Mouse (Mus musculus) midbrain, postnatal 0 days (tissue): ENCODE measurements around the gene Mpv17. TPM values are rescaled to one million over a fixed set of nuclear protein-coding genes. Genes with fewer than 3 reads are reported as not detected.
A peak's percentile ranks its signal among the peaks of the same experiment; 100 is the strongest.

Source experiments
- ATAC-seq: fragments of 200-750 bp; cut with Nextera tagmentation; 2 replicates; pipeline ENCODE4 v1.8.0; 2017; ENCODE audit warnings: moderate number of reproducible peaks, mild to moderate bottlenecking, moderate TSS enrichment, moderate library complexity; ENCODE audit not compliant: low FRiP score
- DNase-seq: peaks from one replicate; pipeline ENCODE4 v3.0.0-alpha.2; 2015; ENCODE audit warnings: low spot score
- H3K27ac ChIP-seq: fragments of 300-500 bp; sonication (generic); 2 replicates; pipeline ENCODE4 v1.5.1; 2014; ENCODE audit warnings: low read depth, mild to moderate bottlenecking, low read length, mixed read lengths
- H3K27me3 ChIP-seq: fragments of 300-500 bp; sonication (generic); 2 replicates; pipeline ENCODE4 v1.6.1; 2014; ENCODE audit warnings: low read length, control low read depth, mixed read lengths; ENCODE audit not compliant: insufficient read depth
- H3K36me3 ChIP-seq: fragments of 300-500 bp; sonication (generic); 2 replicates; pipeline ENCODE4 v1.6.1; 2014; ENCODE audit warnings: low read length, control low read depth, mixed read lengths; ENCODE audit not compliant: insufficient read depth
- H3K4me1 ChIP-seq: fragments of 300-500 bp; sonication (generic); 2 replicates; pipeline ENCODE4 v1.6.1; 2014; ENCODE audit warnings: mild to moderate bottlenecking, control low read depth, antibody characterized with exemption, low read length, mixed read lengths; ENCODE audit not compliant: insufficient read depth
- H3K4me2 ChIP-seq: fragments of 300-500 bp; sonication (generic); 2 replicates; pipeline ENCODE4 v1.6.1; 2014; ENCODE audit warnings: low read depth, mild to moderate bottlenecking, low read length, mixed read lengths; ENCODE audit not compliant: poor library complexity, severe bottlenecking
- H3K4me3 ChIP-seq: fragments of 300-500 bp; sonication (generic); 2 replicates; pipeline ENCODE4 v1.5.1; 2014; ENCODE audit warnings: low read depth, mild to moderate bottlenecking, low read length, moderate library complexity
- H3K9ac ChIP-seq: fragments of 300-500 bp; sonication (generic); replicated peaks from 2 replicates; pipeline ENCODE4 v1.6.1; 2014; ENCODE audit warnings: mild to moderate bottlenecking, low read length, moderate library complexity, mixed read lengths; ENCODE audit not compliant: poor library complexity, severe bottlenecking
- H3K9me3 ChIP-seq: fragments of 300-500 bp; sonication (generic); 2 replicates; pipeline ENCODE4 v1.6.1; 2016; ENCODE audit warnings: low read length, control low read depth
- CTCF ChIP-seq: IDR thresholded peaks from 2 replicates; pipeline ENCODE4 v1.5.1; 2016; ENCODE audit warnings: antibody characterized with exemption, mild to moderate bottlenecking
- WGBS: fragments of 180-500 bp; shearing (Covaris S2); extraction: QIAGEN DNeasy Blood & Tissue Kit; methylation state at CpG from one replicate; pipeline ENCODE4 v1.1.7; 2014; 5-methylcytosine and 5-hydroxymethylcytosine counted together
- polyA plus RNA-seq: library from polyadenylated mRNA; unstranded; fragments of >200 nt; fragmentation: Nextera tagmentation; extraction: Ambion mirVana; gene quantifications from 2 replicates; pipeline ENCODE4 v1.2.1, GENCODE M21; 2015
- total RNA-seq: library from RNA; depleted of rRNA; stranded (reverse); fragments of >200 nt; gene quantifications from 2 replicates; pipeline ENCODE4 v1.2.3, GENCODE M21; 2014

Mpv17 gene
- total and polyA plus RNA-seq, 2 experiments from 2014 or later = 38.8 to 65.5 TPM

- 83% methylated on average over 9 of the region's 9 CpGs for WGBS
- H3K4me2 ChIP-seq = no peak overlapping the region
- H3K27ac ChIP-seq = no peak overlapping the region
- H3K9ac ChIP-seq = no peak overlapping the region
- H3K4me1 ChIP-seq = peaks cover 3% of the 10 kb centered on the region; the same call in 1 of the 2 replicates
- no peak overlapping the region for H3K4me3 ChIP-seq
- no peak for ATAC-seq
- no peaks in the 10 kb centered on the region for H3K27me3 ChIP-seq
- TF ChIP-seq CTCF = peak; percentile 48
- H3K36me3 ChIP-seq = peaks cover 65% of the 10 kb centered on the region
- DNase-seq = peak; percentile 31
- peaks cover 5% of the 10 kb centered on the region for H3K9me3 ChIP-seq
These were observed 45.8 kb upstream of the Mpv17 start for GRCm38 (mm10) chr5:31199893-31200292.

- no peaks in the 10 kb centered on the region for H3K27me3 ChIP-seq
These were observed 45.4 kb upstream of the Mpv17 start for GRCm38 (mm10) chr5:31199321-31199892.

GRCm38 (mm10) chr5:31198616-31199320, 44.7 kb upstream of the Mpv17 start:
- no peak overlapping the region for H3K9ac ChIP-seq
- no peaks in the 10 kb centered on the region for H3K27me3 ChIP-seq
- peaks cover 3% of the 10 kb centered on the region; the same call in 1 of the 2 replicates for H3K4me1 ChIP-seq
- ATAC-seq (no peak), DNase-seq (no peak)
- H3K36me3 ChIP-seq = peaks cover 56% of the 10 kb centered on the region
- no peak for TF ChIP-seq CTCF
- no peak overlapping the region for H3K4me3 ChIP-seq
- H3K9me3 ChIP-seq = peaks cover 5% of the 10 kb centered on the region
- H3K4me2 ChIP-seq = no peak overlapping the region
- no peak overlapping the region for H3K27ac ChIP-seq
- WGBS = 79% methylated on average over 5 of the region's 5 CpGs

More at GRCm38 (mm10) chr5:31199321-31199892, 45.4 kb upstream of the Mpv17 start:
- Histone ChIP-seq H3K4me3 (no peak overlapping the region), H3K27ac (no peak overlapping the region), H3K9ac (no peak overlapping the region), H3K4me1 (peaks cover 3% of the 10 kb centered on the region; the same call in 1 of the 2 replicates), H3K36me3 (peaks cover 63% of the 10 kb centered on the region), H3K9me3 (peaks cover 5% of the 10 kb centered on the region), H3K4me2 (no peak overlapping the region)
- no peak for DNase-seq
- 93% methylated on average over 19 of the region's 19 CpGs for WGBS
- TF ChIP-seq CTCF = no peak
- ATAC-seq = no peak

GRCm38 (mm10) chr5:31198170-31198569, 44.1 kb upstream of the Mpv17 start:
- no peak overlapping the region for H3K4me3 ChIP-seq
- H3K9ac ChIP-seq = no peak overlapping the region
- H3K9me3 ChIP-seq = peaks cover 5% of the 10 kb centered on the region
- H3K27me3 ChIP-seq = no peaks in the 10 kb centered on the region
- peaks cover 56% of the 10 kb centered on the region for H3K36me3 ChIP-seq
- 85% methylated on average over 9 of the region's 9 CpGs for WGBS
- no peak overlapping the region for H3K4me2 ChIP-seq
- no peak for TF ChIP-seq CTCF
- peaks cover 3% of the 10 kb centered on the region; the same call in 1 of the 2 replicates for H3K4me1 ChIP-seq
- no peak overlapping the region for H3K27ac ChIP-seq
- no peak for ATAC-seq
- DNase-seq = no peak

GRCm38 (mm10) chr5:31197072-31197471, 43.0 kb upstream of the Mpv17 start:
- no peak overlapping the region for H3K4me3 ChIP-seq
- DNase-seq (no peak), ATAC-seq (no peak)
- no peak overlapping the region for H3K9ac ChIP-seq
- TF ChIP-seq CTCF = no peak
- WGBS = 95% methylated on average over 12 of the region's 12 CpGs
- H3K4me2 ChIP-seq = no peak overlapping the region
- H3K9me3 ChIP-seq = peaks cover 5% of the 10 kb centered on the region
- peaks cover 51% of the 10 kb centered on the region for H3K36me3 ChIP-seq
- peaks cover 3% of the 10 kb centered on the region; the same call in 1 of the 2 replicates for H3K4me1 ChIP-seq
- no peaks in the 10 kb centered on the region for H3K27me3 ChIP-seq
- no peak overlapping the region for H3K27ac ChIP-seq

GRCm38 (mm10) chr5:31196207-31196606, 42.2 kb upstream of the Mpv17 start:
- H3K4me3 ChIP-seq = no peak overlapping the region
- H3K4me1 ChIP-seq = peaks cover under 1% of the 10 kb centered on the region; the same call in 1 of the 2 replicates
- no peak overlapping the region for H3K4me2 ChIP-seq
- WGBS = 91% methylated on average over 10 of the region's 10 CpGs
- H3K27me3 ChIP-seq = no peaks in the 10 kb centered on the region
- TF ChIP-seq CTCF = no peak
- ATAC-seq (no peak), DNase-seq (no peak)
- H3K36me3 ChIP-seq = peaks cover 54% of the 10 kb centered on the region
- no peak overlapping the region for H3K27ac ChIP-seq
- no peak overlapping the region for H3K9ac ChIP-seq
- peaks cover 5% of the 10 kb centered on the region for H3K9me3 ChIP-seq
